Mouse (Mus musculus): Measurements from ENCODE around the gene Mapkapk2. TPM values are rescaled to one million over a fixed set of nuclear protein-coding genes. Genes with fewer than 3 reads are reported as not detected.
"Not testable (repeated sequence)": the region's sequence is repeated elsewhere in the genome, so short reads cannot be mapped to it uniquely, and the experiment has no call there.

Gene Mapkapk2
- total RNA-seq (2021): 10 to 100 TPM; 31.2 to 34.0 TPM
- long read RNA-seq, transcript Mapkapk2-201 (10 exons, 2,854 nt): major isoform, 16 of 26 reads
- long read RNA-seq, partial matches to known transcripts: 4 of 26 reads
- long read RNA-seq, other reads (novel, unspliced or antisense): 6 of 26 reads

DNA sequence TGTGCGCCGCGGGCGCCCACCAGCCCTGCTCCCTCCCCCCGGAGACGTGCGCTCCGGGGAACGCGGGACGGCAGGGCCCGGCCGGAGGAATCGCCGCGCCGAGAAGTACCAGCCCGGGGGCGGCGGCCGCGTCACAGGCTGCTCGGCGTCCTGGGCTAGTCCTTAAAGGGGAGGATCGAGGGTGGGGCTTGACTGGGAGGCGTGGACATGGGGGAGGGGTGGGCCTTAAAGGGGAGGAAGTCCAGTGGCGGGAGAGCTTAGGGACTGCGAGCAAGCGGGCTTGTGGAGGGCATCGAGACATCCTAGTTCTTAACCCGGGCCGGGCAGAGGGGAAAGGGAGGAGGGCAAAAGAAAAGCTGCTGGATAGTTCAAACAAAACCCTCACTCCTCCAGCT is at the start of gene Mapkapk2:
Gene Mapkapk2 (minus strand): TSS at position 127 of the 395 bp plus-strand sequence.
- peak; percentile 86 to 92 for DNase-seq (ENCODE audit: low spot score in 2 of 2)

GRCm38 (mm10) chr1:131146181-131146614 is 48.6 kb upstream of the Mapkapk2 start:
- DNase-seq (ENCODE audit: low spot score in 2 of 2): no peak

DNA sequence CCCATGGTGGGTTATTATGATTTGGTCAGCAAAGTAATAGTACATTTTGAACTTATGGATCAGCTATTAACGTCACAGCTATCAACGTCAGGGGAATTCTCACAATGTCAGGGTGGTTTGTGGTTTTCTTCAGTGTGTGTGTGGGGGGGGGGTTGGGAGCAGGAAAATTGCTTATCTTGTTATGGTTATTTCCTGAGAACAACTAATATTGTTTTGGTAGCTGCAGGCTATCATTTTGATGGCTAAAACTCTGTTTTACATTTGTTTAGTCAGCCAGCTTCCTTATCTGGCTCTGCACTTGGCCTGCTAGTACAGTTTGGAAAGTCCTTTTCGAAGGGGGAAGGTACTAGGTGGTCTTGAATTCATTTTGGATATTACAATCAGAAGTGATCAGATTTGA is 47.6 kb upstream of the Mapkapk2 start:
- not testable (repeated sequence) for DNase-seq (ENCODE audit: low spot score in 2 of 2)

DNA sequence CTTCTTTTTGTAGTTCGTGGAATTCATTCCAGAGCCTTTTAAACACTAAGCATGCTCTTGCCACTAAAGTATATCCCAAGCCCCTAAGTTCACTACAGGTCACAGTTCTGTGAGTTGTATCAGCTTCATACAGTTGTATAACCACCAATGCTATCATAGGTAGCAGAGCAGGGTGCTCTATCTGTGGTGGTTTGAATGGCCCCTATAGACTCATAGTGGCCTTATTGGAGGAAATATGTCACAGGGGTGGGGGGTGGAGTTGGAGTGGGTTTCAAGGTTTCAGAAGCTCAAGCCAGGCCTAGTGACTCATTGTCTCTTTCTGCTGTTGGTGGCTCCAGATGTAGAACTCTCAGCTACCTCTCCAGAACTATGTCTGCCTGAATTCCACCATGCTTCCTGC is 44.8 kb upstream of the Mapkapk2 start:
- DNase-seq (ENCODE audit: low spot score in 2 of 2): no peak

DNA sequence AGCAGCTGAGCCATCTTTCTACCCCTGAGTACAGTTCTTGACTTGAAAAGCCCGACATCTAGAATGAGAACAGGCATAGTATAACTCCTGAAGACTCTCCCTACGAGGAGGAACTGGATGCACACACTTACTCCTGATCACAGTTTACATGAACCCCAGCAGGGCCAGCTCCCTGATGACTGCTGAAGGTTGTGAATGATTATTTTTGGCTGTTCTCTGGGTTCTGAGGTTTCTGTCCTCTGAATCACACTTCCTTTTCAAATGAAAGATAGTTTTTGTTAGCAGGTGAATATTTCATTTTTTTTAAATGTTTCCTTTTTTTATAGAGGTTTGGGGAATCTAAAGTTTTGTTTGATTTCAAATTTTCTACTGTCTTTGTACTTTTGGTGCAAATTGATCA is 43.8 kb upstream of the Mapkapk2 start:
- no peak for DNase-seq (ENCODE audit: low spot score in 2 of 2)

GRCm38 (mm10) chr1:131139102-131140095 is 41.8 kb upstream of the Mapkapk2 start:
- DNase-seq (ENCODE audit: low spot score in 2 of 2): no peak

DNA sequence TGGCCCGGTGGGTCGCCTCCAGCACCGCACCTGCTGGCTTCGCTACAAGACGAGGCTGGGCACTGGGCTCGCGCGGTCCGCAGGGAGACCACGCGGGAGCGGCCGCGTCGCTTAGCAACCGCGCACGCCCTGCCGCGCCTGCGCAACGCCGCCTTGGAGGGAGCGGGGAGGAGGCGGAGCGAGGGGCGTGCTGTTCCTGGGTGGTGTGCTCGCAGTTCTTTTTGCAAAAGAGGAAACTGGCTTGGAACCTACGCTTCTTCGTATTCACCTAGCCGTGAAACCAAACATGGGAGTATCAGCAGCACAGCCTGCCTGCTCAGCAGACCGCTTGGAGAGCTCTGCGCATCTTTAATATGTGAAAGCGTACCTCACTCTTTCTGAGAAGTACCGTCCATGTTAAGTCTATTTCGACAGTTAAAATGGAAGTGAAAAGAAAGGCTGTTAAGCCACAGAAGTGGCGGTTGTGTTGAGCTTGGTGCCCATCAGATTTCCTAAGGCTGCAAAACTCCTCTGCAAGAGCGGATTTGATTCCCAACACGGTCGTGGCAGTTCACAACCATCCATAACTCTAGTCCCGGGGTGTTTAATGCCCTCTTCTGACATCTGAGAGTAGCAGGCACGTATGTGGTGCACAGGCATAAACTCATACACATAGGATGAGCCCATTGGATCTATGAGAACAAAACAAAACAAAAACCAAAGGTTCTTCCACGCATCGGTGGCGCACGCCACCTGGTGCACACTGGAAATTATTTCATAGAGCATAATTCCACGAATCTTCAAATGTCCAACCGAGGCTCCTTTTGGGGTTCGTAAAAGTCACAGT is 40.8 kb upstream of the Mapkapk2 start, which contains the start of gene Dyrk3:
Gene Dyrk3 (minus strand): TSS at position 150 of the 826 bp plus-strand sequence.
- DNase-seq (ENCODE audit: low spot score in 2 of 2): peak; percentile 89 to 93

DNA sequence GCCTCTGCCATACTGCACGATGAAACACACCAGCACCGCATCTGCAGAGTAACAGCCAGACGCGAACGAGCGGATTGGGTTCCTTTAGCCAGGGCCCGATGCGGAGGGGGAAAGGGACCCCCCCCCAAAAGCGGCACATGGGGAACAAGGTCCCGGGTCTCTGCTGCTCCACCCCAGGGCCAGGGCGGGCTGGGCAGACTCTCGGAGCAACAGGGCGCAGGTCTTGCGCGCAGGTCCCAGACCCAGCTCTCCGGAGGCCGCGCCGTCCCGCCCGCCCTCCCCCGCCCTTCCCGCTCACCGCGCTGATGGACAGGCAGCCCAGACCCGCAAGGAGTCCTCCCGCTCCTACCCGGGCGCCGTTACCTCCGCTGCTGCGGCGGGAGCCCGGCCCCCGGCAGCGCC is 40.1 kb upstream of the Mapkapk2 start:
- DNase-seq (ENCODE audit: low spot score in 2 of 2): no peak

- DNase-seq (ENCODE audit: low spot score in 2 of 2): no peak
Observed at GRCm38 (mm10) chr1:131137111-131137510, 39.5 kb upstream of the Mapkapk2 start.

DNA sequence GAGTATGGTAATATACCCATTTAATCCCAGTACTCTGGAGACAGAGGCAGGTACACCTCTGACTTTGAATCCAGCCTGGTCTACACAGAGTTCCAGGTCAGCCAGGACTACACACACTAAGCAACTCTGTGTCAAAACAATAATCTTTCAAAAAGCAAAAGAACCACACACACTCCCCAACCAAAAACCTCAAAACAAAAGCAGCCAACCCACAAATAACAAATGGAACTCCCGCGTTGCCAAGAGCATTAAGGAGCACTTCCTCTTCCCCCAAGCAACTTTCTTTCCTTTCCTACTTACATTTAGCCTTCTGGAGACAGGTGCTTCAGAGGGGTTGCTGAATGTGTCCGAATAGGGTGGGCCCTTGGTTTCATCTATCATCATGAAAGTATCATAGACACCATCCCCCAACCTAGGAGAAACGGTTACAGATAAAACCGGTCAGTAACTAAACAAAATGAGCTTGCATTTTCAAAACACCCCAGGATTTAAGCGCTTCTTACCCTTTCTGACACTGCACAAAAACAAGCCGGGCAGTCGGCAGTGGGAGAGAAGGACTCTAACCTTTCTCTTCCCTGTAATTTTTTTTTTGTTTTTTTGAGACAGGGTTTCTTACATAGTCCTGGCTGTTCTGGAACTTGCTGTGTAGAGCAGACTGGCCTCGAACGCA is 38.5 kb upstream of the Mapkapk2 start:
- DNase-seq (ENCODE audit: low spot score in 2 of 2): no peak

DNA sequence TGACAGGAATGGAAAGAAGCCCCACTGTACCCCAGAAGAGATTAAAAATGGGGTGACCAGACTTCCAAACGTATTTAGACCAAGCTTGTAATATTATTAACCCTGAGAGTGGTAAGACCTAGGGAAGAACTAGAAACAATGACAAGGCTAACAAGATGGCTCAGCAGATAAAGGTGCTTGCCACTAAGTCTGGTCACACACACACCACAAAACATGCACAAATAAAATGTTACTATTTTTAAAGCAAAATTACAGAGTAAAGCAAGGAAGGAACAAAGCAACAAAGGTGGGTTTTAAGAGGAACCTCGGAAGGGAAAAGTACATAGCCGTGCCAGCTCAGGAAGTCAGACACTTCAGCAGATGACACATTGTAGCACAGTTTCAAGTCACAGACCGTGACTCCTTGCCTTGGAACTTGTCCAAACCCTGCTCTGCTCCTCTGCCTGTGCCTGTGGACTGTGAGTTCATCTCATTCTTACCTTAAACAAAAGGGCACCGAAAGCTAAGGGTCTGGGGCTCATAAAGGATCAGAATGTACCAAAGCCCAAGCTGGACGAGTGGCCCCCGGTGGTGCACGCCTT is 37.4 kb upstream of the Mapkapk2 start:
- no peak for DNase-seq (ENCODE audit: low spot score in 2 of 2)

GRCm38 (mm10) chr1:131134231-131134630 is 36.6 kb upstream of the Mapkapk2 start:
- no peak for DNase-seq (ENCODE audit: low spot score in 2 of 2)

- DNase-seq (ENCODE audit: low spot score in 2 of 2): no peak
Observed at GRCm38 (mm10) chr1:131125987-131126744, 28.5 kb upstream of the Mapkapk2 start.

GRCm38 (mm10) chr1:131123522-131124265 is 26.1 kb upstream of the Mapkapk2 start:
- no peak for DNase-seq (ENCODE audit: low spot score in 2 of 2)

- DNase-seq (ENCODE audit: low spot score in 2 of 2): no peak
Observed at GRCm38 (mm10) chr1:131121987-131122386, 24.4 kb upstream of the Mapkapk2 start.

DNA sequence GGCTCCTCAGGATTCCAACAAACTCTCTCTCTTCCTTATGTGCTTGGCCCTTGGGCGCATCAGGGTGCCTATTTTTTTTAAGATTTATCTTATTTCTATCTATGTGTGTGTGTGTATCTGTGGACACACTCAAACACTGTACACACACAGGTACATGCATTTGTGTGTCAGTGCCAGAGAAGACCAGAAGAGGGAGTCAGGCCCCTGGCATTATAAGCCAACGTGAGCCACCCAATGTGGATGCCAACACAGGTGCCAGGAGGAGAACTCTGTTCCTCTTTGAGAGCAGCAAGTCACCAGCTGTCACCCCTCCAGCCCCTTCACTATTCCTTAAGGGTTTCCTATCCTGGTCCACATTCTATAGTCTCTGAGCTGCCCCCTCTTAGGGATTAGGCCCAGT is 21.4 kb upstream of the Mapkapk2 start:
- no peak for DNase-seq (ENCODE audit: low spot score in 2 of 2)

GRCm38 (mm10) chr1:131118530-131118929 is 20.9 kb upstream of the Mapkapk2 start:
- no peak for DNase-seq (ENCODE audit: low spot score in 2 of 2)

DNA sequence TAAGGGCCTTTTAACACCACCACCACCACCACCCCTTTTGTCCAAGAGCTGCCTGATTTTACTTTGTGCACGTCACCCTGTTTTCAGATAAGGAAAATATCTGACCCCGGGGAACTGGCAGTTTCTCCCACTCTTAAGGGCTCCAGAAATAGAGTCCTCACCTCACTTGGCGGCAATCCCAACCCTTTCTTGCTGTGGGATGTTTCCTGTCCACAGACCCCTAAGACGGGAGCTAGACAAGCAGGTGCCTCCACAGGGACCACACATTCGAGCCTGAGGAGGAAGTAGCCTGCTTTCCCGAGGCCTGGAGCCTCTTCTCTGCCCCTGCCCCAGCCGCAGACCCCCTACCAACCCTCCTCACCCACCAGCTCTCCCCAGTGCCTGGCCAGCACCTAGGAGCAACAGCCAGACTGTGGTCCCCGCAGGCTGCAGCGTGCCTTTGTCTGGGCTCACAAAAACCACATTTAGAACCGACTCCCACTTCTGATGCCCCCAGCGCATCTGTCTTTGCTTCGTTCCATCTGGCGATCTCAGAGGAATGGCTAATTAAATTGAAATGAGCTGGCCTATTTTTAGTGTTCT is 18.9 kb upstream of the Mapkapk2 start:
- peak; percentile 41 to 64 for DNase-seq (ENCODE audit: low spot score in 2 of 2)

GRCm38 (mm10) chr1:131115932-131116331 is 18.3 kb upstream of the Mapkapk2 start:
- DNase-seq (ENCODE audit: low spot score in 2 of 2): peak; percentile 74 to 81
